Mouse (Mus musculus) midbrain, embryonic 10.5 days (tissue): ENCODE data around the gene Tlr9. TPM values are rescaled to one million over a fixed set of nuclear protein-coding genes. Genes with fewer than 3 reads are reported as not detected.

ENCODE experiments used
- DNase-seq: peaks from one replicate; pipeline ENCODE4 v3.0.0-alpha.2; 2017; ENCODE audit warnings: low spot score
- H3K27ac ChIP-seq: fragments of 300-500 bp; sonication (generic); replicated peaks from 2 replicates; pipeline ENCODE4 v1.5.1; 2016; ENCODE audit warnings: mild to moderate bottlenecking
- H3K27me3 ChIP-seq: fragments of 300-500 bp; sonication (generic); 2 replicates; pipeline ENCODE4 v1.6.1; 2016; ENCODE audit warnings: low read depth, mild to moderate bottlenecking; ENCODE audit not compliant: poor library complexity, severe bottlenecking
- H3K36me3 ChIP-seq: fragments of 300-500 bp; sonication (generic); 2 replicates; pipeline ENCODE4 v1.6.1; 2016; ENCODE audit warnings: mild to moderate bottlenecking, moderate library complexity
- H3K4me1 ChIP-seq: fragments of 300-500 bp; sonication (generic); 2 replicates; pipeline ENCODE4 v1.6.1; 2016
- H3K4me3 ChIP-seq: fragments of 300-500 bp; sonication (generic); 2 replicates; pipeline ENCODE4 v1.5.1; 2016; ENCODE audit warnings: mild to moderate bottlenecking, moderate library complexity
- H3K9me3 ChIP-seq: fragments of 300-500 bp; sonication (generic); replicated peaks from 2 replicates; pipeline ENCODE4 v1.6.1; 2016; ENCODE audit warnings: mild to moderate bottlenecking
- whole genome bisulfite sequencing: fragments of 180-500 bp; shearing (Covaris S2); methylation state at CpG from one replicate; pipeline ENCODE4 v1.1.7; 2016; 5-methylcytosine and 5-hydroxymethylcytosine counted together
- polyA plus RNA-seq: library from polyadenylated mRNA; unstranded; fragments of >200 nt; fragmentation: Nextera tagmentation; extraction: Ambion mirVana; gene quantifications from 2 replicates; pipeline ENCODE4 v1.2.1, GENCODE M21; 2016

Tlr9 gene
- polyA plus RNA-seq, 1 experiment from 2014 or later: not detected

DNA sequence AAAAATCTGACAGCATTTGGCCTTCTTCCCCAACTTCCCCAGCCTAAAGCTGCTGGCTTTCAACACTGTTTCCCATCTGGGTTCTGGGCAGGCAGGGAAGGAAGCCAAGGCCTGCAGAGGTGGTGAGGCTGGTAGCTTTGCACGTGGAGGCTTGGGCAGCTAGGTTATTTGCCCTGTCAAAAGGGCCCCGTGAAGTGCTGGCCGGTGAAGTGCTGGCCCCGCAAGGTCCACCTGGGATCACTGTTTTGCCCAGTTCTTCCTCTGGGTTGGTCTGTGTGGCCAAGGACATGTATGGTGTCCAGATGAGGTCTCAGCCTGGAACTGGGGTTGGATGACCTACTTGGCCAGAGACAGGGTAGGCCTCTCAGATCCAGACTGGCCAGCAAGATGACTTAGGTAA, 12.4 kb upstream of the Tlr9 start:
- peaks cover 50% of the 10 kb centered on the region for H3K36me3 ChIP-seq
- no peaks in the 10 kb centered on the region for H3K27me3 ChIP-seq
- DNase-seq: no peak
- 94% methylated on average over 4 of the region's 4 CpGs for WGBS
- no peak overlapping the region for H3K4me3 ChIP-seq
- H3K9me3 ChIP-seq: no peaks in the 10 kb centered on the region
- peaks cover 29% of the 10 kb centered on the region for H3K4me1 ChIP-seq
- no peak overlapping the region for H3K27ac ChIP-seq

DNA sequence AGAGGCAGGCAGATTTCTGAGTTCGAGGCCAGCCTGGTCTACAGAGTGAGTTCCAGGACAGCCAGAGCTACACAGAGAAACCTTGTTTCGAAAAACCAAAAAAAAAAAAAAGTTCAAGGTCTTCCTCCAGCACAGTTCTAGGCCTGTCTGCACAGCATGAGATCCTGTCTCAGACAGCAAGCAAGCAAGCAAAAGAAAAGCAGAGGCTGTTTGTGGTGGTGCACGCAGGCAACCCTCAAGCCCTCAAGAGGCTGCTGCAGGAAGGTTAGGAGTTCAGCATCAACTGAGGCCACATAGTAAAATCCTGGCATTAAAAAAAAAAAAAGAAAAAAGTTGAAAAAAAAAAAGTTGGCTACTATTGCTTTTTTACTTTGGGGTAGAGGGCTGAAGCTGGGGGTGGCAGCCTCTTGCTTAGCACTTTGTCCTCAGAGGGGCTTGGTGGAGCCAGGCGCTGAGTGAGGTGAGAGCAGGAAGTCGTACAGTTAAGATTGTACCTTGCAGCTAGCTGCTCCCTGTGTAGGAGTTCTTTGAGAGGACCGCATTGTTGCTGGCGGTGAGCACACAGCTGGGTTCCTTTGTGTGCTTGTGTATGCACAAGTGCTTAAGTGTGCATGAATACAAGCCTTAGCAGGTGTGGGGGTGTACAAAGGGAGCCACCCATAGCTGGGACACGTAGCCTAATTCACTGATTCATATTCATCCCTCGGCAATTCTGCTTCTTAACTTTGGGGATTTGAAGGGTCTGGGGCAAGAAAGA, 11.4 kb upstream of the Tlr9 start:
- Histone ChIP-seq H3K36me3 (peaks cover 56% of the 10 kb centered on the region), H3K9me3 (no peaks in the 10 kb centered on the region), H3K27ac (peak overlapping the region; percentile 78), H3K27me3 (no peaks in the 10 kb centered on the region), H3K4me3 (peak overlapping the region; percentile 43), H3K4me1 (peaks cover 20% of the 10 kb centered on the region)
- peak; percentile 31 for DNase-seq
- 37% methylated on average over 9 of the region's 9 CpGs for WGBS

DNA sequence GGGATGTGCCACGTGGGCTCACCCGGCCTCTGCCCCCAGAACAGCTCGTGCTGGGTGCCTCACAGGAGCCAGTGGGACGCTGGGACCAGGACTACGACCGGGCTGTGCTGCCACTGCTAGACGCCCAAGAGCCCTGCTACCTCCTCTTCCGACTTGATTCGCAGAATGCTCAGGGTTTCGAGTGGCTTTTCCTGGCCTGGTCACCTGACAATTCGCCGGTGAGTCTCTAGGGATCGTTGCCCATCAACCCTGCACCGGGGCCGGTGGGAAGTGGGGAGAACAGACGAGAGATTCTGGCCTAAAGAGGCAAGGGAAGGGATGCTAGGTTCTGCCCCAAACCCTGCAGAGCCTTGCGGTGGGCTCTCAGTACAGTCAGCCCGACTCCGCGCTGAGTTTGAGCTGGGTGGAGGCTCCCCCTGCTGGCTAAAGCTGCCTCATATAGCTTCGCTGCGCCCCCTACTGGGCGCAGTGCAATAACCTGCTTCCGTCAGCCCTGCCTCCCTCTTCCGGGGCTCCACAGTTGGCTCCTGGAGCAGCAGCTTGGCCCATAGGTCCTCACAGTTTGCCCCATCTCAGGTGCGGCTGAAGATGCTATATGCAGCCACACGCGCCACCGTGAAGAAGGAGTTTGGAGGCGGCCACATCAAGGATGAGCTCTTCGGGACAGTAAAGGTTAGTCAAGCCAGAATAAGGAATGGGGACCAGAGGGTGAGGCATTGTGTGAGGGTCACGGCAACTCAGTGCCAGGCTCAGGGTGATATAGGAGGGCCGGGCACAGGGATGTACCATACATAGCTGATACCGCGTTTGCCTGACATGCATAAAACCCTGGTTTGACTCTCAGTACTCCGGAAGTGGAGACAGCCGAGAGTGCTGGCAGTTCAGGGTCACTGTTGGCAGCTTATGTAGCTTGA, 10.5 kb upstream of the Tlr9 start:
- Histone ChIP-seq H3K36me3 (peaks cover 53% of the 10 kb centered on the region), H3K27me3 (no peaks in the 10 kb centered on the region)

DNA sequence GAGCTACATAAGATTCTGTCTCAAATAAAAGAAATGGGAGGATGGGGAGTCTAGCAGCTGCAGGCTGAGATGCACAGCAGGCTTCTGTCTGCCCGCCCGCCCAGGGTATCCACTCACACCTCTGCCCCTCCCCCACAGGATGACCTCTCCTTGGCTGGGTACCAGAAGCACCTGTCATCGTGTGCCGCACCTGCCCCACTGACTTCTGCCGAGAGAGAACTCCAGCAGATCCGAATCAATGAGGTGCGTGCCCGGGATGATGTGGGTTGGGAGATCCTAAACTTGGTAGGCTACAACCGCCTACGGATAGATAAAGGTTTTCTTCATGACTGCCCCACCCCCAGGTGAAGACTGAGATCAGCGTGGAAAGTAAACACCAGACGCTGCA, 9.8 kb upstream of the Tlr9 start:
- Histone ChIP-seq H3K4me3 (no peak overlapping the region), H3K9me3 (no peaks in the 10 kb centered on the region), H3K27ac (peak overlapping the region; percentile 78), H3K36me3 (peaks cover 50% of the 10 kb centered on the region), H3K27me3 (no peaks in the 10 kb centered on the region), H3K4me1 (peaks cover 20% of the 10 kb centered on the region)
- no peak for DNase-seq
- WGBS: 90% methylated on average over 12 of the region's 12 CpGs

More for the DNA sequence above, 10.5 kb upstream of the Tlr9 start:
- WGBS: 17% methylated on average over 37 of the region's 37 CpGs
- Histone ChIP-seq H3K9me3 (no peaks in the 10 kb centered on the region), H3K4me1 (peaks cover 20% of the 10 kb centered on the region), H3K27ac (peak overlapping the region; percentile 78), H3K4me3 (peak overlapping the region; percentile 43)
- peak; percentile 91 for DNase-seq

DNA sequence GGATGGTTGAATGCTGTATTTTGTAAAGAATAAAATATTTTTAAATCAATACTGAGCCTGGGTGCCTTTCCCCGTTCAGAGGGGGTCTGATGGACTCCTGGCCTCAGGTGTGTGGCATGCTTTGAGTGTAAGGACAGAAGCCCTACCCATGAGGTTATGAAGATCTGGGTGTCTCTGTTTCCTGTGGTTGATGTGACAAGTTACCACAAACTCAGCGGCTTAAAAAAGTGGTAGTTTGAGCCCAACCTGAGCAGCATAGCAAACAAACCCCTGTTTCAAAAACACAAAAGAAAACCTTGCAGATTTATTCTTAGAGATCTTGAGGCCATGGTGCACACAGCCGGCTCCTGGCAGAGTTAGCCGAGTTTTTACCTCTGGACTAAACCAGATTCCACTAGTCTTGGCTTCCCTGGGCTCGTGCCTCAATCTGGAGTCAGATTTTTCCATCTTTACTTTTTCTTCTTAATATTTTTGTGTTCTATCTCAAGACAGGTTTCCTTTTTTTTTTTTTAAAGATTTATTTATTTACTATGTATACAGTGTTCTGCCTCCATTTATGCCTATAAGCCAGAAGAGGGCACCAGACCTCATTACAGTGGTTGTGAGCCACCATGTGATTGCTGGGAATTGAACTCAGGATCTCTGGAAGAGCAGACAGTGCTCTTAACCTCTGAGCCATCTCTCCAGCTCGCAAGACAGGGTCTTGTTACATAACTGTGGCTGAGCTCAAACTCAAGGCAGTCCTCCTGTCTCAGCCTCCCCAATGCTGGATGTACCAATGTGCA, 6.9 kb upstream of the Tlr9 start:
- WGBS: 85% methylated on average over 6 of the region's 6 CpGs
- no peak for DNase-seq
- Histone ChIP-seq H3K27me3 (no peaks in the 10 kb centered on the region), H3K9me3 (no peaks in the 10 kb centered on the region), H3K36me3 (peaks cover 34% of the 10 kb centered on the region), H3K4me3 (no peak overlapping the region), H3K4me1 (peaks cover 20% of the 10 kb centered on the region), H3K27ac (no peak overlapping the region)

DNA sequence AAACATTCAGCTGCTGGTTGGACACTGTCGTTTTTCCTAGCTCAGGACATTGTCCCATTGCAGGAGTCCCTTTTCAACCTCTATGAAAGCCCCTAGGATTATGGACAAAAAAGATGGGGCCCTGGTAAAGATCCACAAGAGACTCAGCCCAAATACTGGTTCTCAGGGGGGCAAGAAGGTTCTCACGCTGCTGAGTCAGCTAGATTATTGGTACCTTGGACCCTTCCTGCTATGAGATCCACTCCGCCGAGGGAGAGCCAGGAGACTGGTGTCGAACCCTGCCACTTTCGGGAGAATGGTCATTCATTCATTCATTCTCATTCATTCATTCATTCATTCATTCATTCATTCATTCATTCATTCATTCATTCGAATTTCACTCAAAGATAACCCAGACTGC, 5.4 kb upstream of the Tlr9 start:
- 88% methylated on average over 7 of the region's 7 CpGs for WGBS
- no peak for DNase-seq
- H3K27ac ChIP-seq: no peak overlapping the region

DNA sequence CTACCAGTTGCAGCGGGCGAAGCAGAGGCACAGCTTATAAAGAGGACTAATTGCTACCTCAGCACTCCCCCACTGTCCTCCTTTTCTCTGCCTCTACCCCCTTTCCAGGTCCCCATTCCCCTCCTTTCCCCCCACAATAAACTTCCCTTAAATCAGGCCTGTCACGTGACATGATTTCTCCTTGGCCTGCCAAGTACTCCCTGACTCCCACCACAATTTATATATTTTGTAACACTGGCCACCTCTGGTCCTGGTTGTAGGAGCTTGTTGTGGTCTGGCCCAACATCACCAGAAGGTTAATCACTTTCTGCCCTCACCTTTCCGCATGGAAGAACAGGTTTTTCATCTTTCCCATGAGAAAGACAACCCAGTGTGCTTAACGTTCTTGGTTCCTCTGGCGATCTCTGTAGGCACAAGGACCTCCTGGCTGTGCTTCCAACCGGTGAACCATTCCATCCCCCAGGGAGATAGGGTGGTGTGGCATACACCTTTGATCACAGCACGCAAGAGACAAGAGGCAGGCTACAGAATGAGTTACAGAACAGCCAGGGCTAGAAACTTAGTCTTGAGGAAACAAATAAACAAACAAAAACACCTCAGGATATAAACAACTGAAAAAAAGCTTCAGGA, 1.4 kb upstream of the Tlr9 start:
- Histone ChIP-seq H3K27me3 (peaks cover 24% of the 10 kb centered on the region), H3K36me3 (no peaks in the 10 kb centered on the region), H3K4me3 (no peak overlapping the region), H3K4me1 (peaks cover 4% of the 10 kb centered on the region), H3K27ac (no peak overlapping the region), H3K9me3 (no peaks in the 10 kb centered on the region)
- 79% methylated on average over 8 of the region's 8 CpGs for WGBS
- DNase-seq: no peak

More for the DNA sequence above, 5.4 kb upstream of the Tlr9 start:
- Histone ChIP-seq H3K4me1 (peaks cover 6% of the 10 kb centered on the region), H3K27me3 (no peaks in the 10 kb centered on the region), H3K36me3 (peaks cover 34% of the 10 kb centered on the region), H3K4me3 (no peak overlapping the region), H3K9me3 (no peaks in the 10 kb centered on the region)

DNA sequence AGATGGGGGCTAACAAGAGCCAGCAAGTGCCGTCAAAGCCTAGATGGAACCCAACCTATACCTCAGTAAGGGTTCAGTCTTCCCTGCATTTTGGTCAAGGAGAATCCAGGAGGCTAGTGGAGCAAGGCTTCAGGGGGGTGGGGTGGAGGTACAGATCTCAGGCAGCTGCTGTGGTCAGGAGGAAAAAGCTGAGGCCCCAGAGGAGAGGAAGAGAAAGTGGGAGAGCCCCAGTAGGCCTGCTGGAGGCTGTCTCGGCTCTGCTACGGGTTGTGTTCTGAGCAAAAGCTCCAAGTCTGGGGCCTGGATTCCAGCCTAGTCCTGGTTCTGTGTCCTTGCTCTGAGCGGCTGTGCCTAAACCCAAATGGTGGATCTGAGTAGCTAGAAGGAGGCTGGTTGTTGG, 596 bp downstream of the Tlr9 start:
- Histone ChIP-seq H3K27me3 (peaks cover 39% of the 10 kb centered on the region), H3K4me1 (peaks cover 15% of the 10 kb centered on the region), H3K27ac (no peak overlapping the region), H3K9me3 (no peaks in the 10 kb centered on the region), H3K4me3 (no peak overlapping the region), H3K36me3 (no peaks in the 10 kb centered on the region)
- 89% methylated on average over 4 of the region's 4 CpGs for WGBS
- DNase-seq: no peak

DNA sequence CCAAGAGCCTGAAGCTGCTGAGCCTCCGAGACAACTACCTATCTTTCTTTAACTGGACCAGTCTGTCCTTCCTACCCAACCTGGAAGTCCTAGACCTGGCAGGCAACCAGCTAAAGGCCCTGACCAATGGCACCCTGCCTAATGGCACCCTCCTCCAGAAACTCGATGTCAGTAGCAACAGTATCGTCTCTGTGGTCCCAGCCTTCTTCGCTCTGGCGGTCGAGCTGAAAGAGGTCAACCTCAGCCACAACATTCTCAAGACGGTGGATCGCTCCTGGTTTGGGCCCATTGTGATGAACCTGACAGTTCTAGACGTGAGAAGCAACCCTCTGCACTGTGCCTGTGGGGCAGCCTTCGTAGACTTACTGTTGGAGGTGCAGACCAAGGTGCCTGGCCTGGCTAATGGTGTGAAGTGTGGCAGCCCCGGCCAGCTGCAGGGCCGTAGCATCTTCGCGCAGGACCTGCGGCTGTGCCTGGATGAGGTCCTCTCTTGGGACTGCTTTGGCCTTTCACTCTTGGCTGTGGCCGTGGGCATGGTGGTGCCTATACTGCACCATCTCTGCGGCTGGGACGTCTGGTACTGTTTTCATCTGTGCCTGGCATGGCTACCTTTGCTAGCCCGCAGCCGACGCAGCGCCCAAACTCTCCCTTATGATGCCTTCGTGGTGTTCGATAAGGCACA, 3.2 kb downstream of the Tlr9 start:
- Histone ChIP-seq H3K9me3 (no peaks in the 10 kb centered on the region), H3K36me3 (no peaks in the 10 kb centered on the region), H3K4me1 (peaks cover 15% of the 10 kb centered on the region), H3K27ac (peak overlapping the region; percentile 63), H3K4me3 (peak overlapping the region; percentile 54), H3K27me3 (peaks cover 39% of the 10 kb centered on the region)
- WGBS: 57% methylated on average over 24 of the region's 24 CpGs
- DNase-seq: no peak

DNA sequence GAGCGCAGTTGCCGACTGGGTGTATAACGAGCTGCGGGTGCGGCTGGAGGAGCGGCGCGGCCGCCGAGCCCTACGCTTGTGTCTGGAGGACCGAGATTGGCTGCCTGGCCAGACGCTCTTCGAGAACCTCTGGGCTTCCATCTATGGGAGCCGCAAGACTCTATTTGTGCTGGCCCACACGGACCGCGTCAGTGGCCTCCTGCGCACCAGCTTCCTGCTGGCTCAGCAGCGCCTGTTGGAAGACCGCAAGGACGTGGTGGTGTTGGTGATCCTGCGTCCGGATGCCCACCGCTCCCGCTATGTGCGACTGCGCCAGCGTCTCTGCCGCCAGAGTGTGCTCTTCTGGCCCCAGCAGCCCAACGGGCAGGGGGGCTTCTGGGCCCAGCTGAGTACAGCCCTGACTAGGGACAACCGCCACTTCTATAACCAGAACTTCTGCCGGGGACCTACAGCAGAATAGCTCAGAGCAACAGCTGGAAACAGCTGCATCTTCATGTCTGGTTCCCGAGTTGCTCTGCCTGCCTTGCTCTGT, 3.8 kb downstream of the Tlr9 start:
- Histone ChIP-seq H3K9me3 (no peaks in the 10 kb centered on the region), H3K27ac (peak overlapping the region; percentile 63), H3K36me3 (no peaks in the 10 kb centered on the region), H3K4me3 (peak overlapping the region; percentile 54), H3K27me3 (peaks cover 39% of the 10 kb centered on the region), H3K4me1 (peaks cover 15% of the 10 kb centered on the region)
- 8% methylated on average over 34 of the region's 34 CpGs for WGBS
- peak; percentile 65 for DNase-seq

DNA sequence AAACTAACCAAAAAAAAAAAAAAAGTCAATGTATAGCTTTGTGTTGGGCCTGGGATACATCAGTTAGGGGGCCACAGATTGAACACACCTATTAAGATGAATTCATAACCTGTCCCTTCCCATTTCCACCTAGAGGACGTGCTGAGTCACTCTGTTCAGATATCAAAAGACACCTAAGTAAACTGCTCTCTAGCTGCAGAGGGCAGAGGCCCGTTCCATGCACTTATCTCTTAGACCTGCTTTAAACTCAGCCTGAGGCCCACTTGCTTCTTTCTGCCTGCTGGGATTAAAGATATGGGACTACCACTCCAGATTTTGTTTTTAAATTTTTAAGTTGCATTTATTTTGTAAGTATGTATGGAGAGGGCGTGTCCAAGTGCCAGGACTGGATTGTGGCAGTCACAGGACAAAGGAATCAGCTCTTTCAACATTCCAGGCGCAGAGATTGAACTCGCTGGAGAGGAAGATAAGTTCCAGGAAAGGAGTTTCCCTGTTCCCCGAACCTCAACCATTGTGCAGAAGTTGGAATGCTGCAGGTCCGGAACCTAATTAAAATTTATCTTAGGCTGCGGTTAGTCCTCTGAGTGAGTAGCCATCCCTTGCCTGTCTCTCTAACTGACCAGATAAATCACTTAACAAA, 5.5 kb downstream of the Tlr9 start:
- Histone ChIP-seq H3K4me3 (no peak overlapping the region), H3K9me3 (no peaks in the 10 kb centered on the region), H3K27me3 (peaks cover 39% of the 10 kb centered on the region), H3K4me1 (peaks cover 19% of the 10 kb centered on the region), H3K27ac (no peak overlapping the region), H3K36me3 (peaks cover 9% of the 10 kb centered on the region)
- no peak for DNase-seq
- WGBS: 77% methylated on average over 8 of the region's 8 CpGs
